Mouse (Mus musculus) c-Kit-positive CD71-positive TER-119-positive erythroid progenitor cells, embryonic 14.5 days (primary cell): ENCODE data around the gene Rab6b.
"Not testable (repeated sequence)": the region's sequence is repeated elsewhere in the genome, so short reads cannot be mapped to it uniquely, and the experiment has no call there.

Experiments used
- DNase-seq: peaks from one replicate; pipeline ENCODE4 v3.0.0-alpha.2; 2013; ENCODE audit warnings: low spot score

Gene Rab6b

GRCm38 (mm10) chr9:103108341-103108798, 3.2 kb upstream of the Rab6b start:
- DNase-seq = not testable (repeated sequence)

- no peak for DNase-seq
Measured at GRCm38 (mm10) chr9:103108943-103109670, 2.5 kb upstream of the Rab6b start.

- no peak for DNase-seq
Measured at GRCm38 (mm10) chr9:103109911-103110310, 1.7 kb upstream of the Rab6b start.

GRCm38 (mm10) chr9:103110727-103111501, 673 bp upstream of the Rab6b start:
- DNase-seq = no peak

GRCm38 (mm10) chr9:103112471-103113271, 1.1 kb downstream of the Rab6b start:
- DNase-seq = no peak

- no peak for DNase-seq
Measured at GRCm38 (mm10) chr9:103113351-103113750, 1.8 kb downstream of the Rab6b start.

- DNase-seq = no peak
Measured at GRCm38 (mm10) chr9:103114326-103114725, 2.7 kb downstream of the Rab6b start.

- DNase-seq = no peak
Measured at GRCm38 (mm10) chr9:103114901-103115300, 3.3 kb downstream of the Rab6b start.

GRCm38 (mm10) chr9:103116941-103117340, 5.4 kb downstream of the Rab6b start:
- no peak for DNase-seq

- DNase-seq = no peak
Measured at GRCm38 (mm10) chr9:103117495-103117894, 5.9 kb downstream of the Rab6b start.

GRCm38 (mm10) chr9:103117951-103118350, 6.4 kb downstream of the Rab6b start:
- DNase-seq = no peak

- no peak for DNase-seq
Measured at GRCm38 (mm10) chr9:103118651-103119275, 7.2 kb downstream of the Rab6b start.

GRCm38 (mm10) chr9:103119781-103120180, 8.2 kb downstream of the Rab6b start:
- DNase-seq = no peak

GRCm38 (mm10) chr9:103120231-103120630, 8.6 kb downstream of the Rab6b start:
- no peak for DNase-seq

GRCm38 (mm10) chr9:103121546-103121945, 10.0 kb downstream of the Rab6b start:
- no peak for DNase-seq

GRCm38 (mm10) chr9:103124746-103125145, 13.2 kb downstream of the Rab6b start:
- no peak for DNase-seq

GRCm38 (mm10) chr9:103133493-103134124, 22.0 kb downstream of the Rab6b start:
- DNase-seq = no peak

GRCm38 (mm10) chr9:103134450-103135030, 23.0 kb downstream of the Rab6b start:
- no peak for DNase-seq

GRCm38 (mm10) chr9:103139481-103139880, 27.9 kb downstream of the Rab6b start:
- DNase-seq = no peak

- DNase-seq = no peak
Measured at GRCm38 (mm10) chr9:103140384-103140783, 28.8 kb downstream of the Rab6b start.

GRCm38 (mm10) chr9:103141266-103141665, 29.7 kb downstream of the Rab6b start:
- DNase-seq = no peak
